Mouse (Mus musculus) left cerebral cortex, adult 18-20 months (tissue): ENCODE measurements around the gene Cyb5b. TPM values are rescaled to one million over a fixed set of nuclear protein-coding genes. Genes with fewer than 3 reads are reported as not detected.
A peak's percentile ranks its signal among the peaks of the same experiment; 100 is the strongest.
"Not testable (repeated sequence)": the region's sequence is repeated elsewhere in the genome, so short reads cannot be mapped to it uniquely, and the experiment has no call there.

Experiments used
- DNase-seq, 2 experiments: peaks; one replicate each; pipeline ENCODE4 v3.0.0; 2021 to 2022; ENCODE audit warnings: low spot score in 2 of 2, mixed read lengths in 1 of 2
- total RNA-seq, 2 experiments: library from RNA; stranded (reverse); gene quantifications; 2 replicates each; pipeline ENCODE4 v1.2.3; 2021

Cyb5b gene
- total RNA-seq, 2 experiments from 2014 or later = 95.1 to 98.8 TPM

GRCm38 (mm10) chr8:107165745-107166144, 15.3 kb downstream of the Cyb5b start:
- no peak for DNase-seq

- DNase-seq = no peak
Observed at GRCm38 (mm10) chr8:107167848-107168247, 17.4 kb downstream of the Cyb5b start.

- no peak for DNase-seq
Observed at GRCm38 (mm10) chr8:107172152-107172551, 21.7 kb downstream of the Cyb5b start.

DNA sequence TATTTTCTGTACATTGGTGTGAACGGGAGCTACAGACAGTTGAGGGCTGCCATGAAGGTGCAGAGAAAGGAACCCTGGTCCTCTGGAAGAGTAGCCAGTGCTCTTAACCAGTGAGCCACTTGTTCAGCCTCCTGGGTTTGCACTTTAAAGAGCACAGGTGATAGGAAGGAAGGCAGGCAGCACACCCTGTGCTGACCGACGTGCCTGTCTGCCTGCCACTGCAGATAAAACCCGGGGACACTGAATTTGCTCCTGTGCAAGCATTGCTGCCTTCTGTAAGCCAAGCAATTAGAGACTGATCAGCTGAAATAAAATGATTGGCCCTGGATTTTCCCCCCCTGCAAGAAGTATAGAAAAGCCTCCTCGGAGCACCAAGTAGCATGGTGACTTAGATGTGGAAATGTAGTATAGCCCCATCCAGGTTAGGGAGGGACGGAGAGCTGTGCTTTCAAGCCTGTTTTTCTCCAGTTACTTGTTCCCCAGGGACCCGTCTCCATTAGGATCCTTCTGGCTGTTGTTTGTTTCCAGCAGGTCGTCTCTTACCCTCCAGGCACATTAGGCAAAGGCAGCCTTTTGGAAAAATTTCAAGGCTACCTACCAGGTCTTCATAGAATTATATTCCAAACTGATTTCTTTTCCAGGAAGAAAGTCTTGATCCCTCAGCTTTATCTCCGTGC, 22.7 kb downstream of the Cyb5b start:
- no peak for DNase-seq

GRCm38 (mm10) chr8:107181122-107181521, 30.7 kb downstream of the Cyb5b start:
- no peak for DNase-seq

- no peak for DNase-seq
Observed at GRCm38 (mm10) chr8:107184996-107185395, 34.6 kb downstream of the Cyb5b start.

GRCm38 (mm10) chr8:107186659-107187390, 36.4 kb downstream of the Cyb5b start:
- no peak for DNase-seq

DNA sequence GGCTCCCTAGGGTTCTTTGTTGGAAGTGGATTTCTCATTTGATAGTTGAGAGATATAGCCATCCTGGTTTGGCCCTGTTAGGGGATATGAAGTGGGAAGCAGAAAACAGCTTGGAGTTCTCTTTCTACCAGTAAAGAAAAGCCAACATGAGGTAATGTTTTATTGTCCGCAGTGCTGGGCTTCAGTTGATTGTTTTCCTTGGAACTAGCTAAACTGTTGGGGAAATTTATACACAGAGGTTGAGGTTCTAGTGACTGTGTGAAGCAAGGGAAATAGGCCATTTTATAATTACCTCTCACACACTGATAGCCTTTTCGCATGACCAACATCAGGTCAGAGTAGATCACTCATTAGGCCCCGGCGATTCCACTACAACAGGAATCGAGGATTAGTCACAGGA, 37.2 kb downstream of the Cyb5b start:
- DNase-seq = no peak

DNA sequence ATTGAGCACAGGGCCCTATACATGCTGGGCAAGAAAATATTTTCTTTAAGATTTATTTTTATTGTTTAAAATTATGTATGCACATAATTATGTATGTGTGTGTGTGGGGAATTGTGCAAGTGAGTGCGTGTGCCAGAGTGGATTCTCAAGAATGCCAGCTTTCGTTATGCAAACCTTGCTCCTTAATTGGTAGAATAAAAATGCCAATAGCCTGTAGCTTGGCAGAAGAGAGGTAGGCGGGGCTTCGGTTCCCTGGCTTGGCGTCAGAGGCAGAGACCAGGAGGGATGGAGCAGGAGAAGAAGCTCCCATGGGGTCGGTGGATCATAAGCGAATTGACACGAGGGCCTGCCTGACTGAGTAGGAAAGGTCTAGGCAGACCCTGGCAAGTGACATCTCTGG, 42.2 kb downstream of the Cyb5b start:
- DNase-seq = no peak

- DNase-seq = no peak
Observed at GRCm38 (mm10) chr8:107193331-107193730, 42.9 kb downstream of the Cyb5b start.

DNA sequence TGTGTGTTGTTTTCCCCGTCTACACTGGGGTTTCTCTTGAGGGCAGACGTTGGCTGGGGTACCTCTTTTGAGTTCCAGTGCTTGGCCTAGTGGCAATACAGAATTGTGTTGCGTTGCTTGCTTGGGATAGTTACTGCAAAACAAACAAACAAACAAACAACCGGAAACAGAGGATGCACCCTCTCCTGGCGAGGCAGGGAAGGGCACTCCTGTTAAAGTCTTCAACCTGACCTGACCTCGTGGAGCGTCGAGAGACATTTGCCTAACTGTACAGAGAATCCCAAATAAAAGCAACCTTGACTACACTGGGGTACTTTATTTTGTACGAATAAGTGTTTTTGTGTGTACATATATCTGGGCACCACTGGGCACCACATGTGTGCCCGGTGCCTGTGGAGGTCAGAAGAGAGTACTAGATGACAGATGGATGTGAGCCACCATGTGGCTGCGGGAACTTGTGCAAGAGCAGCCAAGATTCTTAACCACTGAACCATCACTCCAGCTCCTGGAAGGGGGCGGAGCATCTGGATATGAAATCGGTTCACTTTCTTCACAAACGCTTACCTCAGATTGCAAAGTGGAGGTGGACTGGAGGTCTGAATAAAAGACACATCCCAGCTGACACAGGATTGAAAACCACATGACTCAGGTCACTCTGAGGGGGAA, 44.5 kb downstream of the Cyb5b start:
- DNase-seq = no peak

- DNase-seq = no peak
Observed at GRCm38 (mm10) chr8:107197901-107198826, 47.7 kb downstream of the Cyb5b start.

- no peak for DNase-seq
Observed at GRCm38 (mm10) chr8:107205164-107205563, 54.7 kb downstream of the Cyb5b start.

DNA sequence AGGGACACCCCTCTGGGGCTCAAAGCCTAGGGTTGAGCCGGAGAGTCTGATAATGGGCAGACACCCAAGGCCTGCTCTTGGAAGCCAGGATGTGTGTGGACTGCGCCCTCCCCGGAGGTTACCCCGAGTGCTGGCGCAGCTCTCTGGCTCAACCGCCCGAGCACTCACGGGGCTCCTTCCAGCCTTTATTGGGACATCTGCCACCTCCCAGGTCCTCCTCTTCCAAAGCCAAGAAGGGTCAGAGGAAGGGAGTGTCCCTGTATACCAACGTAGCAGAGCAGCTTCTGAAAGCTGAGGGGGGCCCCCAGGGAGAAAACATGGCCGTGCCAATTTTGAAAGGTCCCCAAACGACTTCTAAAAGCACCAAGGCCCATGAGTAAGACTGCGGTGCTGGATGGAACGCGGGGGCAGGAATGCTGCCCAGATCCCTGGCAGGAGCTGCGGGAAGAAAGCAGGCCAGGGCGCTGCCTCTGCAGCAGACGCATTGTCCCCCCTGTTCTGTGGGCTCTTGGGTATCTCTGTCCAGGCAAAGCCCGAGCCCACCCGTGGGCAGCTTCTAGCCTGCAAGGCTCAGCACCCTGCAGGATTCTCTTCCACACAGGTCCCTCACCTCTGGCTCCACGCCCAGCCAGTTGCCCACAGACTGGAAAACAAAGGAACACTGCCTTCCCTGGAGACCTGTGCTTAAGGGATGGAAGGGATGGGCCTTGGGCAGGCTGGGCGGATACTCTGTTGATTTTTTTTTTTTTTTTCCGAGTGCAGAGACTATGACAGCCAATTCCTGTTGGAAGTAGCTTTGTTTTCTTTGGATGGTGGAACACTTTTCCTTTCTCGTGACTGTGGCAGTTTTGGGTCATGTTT, 55.5 kb downstream of the Cyb5b start:
- DNase-seq = peak; percentile 20 to 49

DNA sequence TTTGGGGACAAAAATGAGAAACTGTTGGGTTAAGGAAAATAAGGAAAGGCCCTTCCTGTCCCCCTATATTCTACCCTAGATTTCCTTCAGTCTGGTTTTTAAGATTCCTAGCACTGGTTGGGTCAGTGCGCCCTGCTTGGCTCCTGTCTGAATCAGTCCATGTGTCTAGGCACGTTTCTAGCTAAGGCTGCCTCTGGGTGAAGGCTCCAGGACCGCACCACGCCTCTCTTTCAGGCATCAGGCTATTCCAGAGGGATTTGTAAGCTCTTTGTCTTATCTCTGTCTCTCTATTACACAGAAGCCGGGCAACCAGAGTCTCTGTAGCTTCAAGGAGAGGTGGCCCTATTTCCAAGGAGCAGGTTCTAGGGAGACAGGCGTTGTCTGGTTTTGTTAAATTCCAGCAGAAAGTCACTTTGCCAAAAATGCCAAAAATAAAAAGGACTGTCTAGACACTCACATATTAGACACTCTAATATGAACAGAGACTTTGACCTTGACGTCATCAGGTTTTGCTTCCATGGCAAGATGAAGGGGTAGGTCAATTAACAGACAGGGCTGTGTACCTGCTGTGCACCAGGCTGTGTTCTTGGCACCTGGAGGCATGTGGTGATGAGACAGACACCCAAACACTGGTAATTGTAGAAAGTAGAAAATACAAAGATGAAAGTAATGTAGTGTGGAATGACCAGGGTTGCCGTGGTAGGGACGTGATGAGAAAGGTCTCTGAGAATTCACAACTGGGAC, 56.5 kb downstream of the Cyb5b start:
- DNase-seq = no peak

DNA sequence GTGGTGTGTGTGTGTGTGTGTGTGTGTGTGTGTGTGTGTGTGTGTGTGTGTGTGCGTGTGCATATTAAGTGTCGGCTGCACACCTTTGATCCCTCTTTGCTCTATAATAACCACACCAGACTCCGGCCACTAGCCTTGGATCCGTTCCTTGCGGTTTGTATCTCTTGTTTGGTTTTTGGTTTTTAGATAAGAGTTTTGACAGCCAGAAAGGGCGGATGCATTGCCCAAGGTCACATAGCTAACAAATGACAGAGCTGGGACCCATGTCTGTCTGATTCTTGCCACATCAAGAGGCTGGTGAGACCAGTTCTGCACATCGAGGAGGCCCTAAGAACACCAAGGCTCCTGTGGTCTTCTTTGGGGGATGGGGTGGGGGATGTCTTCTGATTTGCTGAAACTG, 58.7 kb downstream of the Cyb5b start:
- no peak for DNase-seq

DNA sequence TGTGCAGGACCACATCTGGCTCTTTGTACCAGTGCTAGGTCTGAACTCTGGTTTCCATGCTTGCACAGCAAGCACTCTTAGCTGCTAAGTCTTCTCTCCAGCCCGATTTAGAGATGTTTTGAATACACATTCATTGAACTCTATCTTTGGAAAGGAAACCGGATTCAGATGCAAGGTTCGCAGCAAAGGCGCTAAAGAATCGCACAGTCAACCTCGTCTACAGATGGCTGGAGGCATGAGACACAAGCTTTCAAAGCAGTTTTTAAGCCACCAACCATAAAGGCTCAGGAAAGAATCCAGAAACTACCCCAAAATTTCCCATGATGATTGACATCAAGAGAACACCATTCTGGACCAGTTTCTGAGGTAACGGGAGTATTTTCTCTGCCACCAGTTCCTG, 61.6 kb downstream of the Cyb5b start:
- DNase-seq = peak; percentile 10 to 20

DNA sequence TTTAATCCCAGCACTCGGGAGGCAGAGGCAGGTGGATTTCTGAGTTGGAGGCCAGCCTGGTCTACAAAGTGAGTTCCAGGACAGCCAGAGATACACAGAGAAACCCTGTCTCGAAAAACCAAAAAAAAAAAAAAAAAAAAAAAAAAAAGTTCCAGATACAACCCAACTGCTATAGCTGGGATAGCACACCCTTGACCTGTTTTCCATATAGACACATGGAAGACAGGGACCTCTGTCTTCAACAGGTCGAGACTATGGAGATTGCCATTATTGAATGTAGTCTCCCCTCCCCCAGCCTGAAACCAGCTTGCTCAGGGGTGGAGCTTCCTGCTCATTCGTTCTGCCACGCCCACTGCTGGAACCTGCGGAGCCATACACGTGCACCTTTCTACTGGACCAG, 66.8 kb downstream of the Cyb5b start:
- not testable (repeated sequence) for DNase-seq

DNA sequence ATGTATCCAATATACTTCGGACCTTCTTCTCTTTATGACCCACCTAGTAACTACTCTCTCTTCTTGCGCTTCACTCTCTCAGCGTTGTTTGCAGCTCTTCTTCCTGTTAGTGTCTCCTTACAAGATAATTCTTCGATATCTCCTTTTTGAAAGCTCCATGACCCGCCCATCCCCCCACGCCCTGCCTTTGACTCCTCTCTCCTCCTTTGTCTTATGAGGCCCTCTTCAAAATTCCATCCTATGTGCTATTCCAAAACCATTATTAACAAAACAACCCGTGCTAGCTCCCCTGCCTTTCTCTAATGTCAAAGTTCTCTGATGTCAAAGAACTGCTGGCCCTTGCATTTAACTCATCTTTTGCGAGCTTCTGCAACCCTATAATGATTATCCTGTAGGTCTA, 67.7 kb downstream of the Cyb5b start:
- no peak for DNase-seq

GRCm38 (mm10) chr8:107219078-107219477, 68.6 kb downstream of the Cyb5b start:
- no peak for DNase-seq
